Mouse (Mus musculus) olfactory bulb, adult 2 months (tissue): Measurements from ENCODE around the gene Sync.

ENCODE experiments used
- CTCF ChIP-seq: fragments of 200-500 bp; IDR thresholded peaks from 2 replicates; pipeline ENCODE4 v1.5.1; 2012; ENCODE audit warnings: low read depth, mild to moderate bottlenecking, low read length, moderate library complexity; ENCODE audit not compliant: insufficient read depth
- POLR2A ChIP-seq: fragments of 200-500 bp; IDR thresholded peaks from 2 replicates; pipeline ENCODE4 v1.6.1; 2012; ENCODE audit warnings: mild to moderate bottlenecking, low read depth, low read length, moderate library complexity; ENCODE audit not compliant: insufficient read depth

- no peak for TF ChIP-seq POLR2A
- no peak for TF ChIP-seq CTCF
Observed at GRCm38 (mm10) chr4:129266821-129267220, 20.6 kb upstream of the Sync start.
